Mouse (Mus musculus) sigmoid colon, adult 10 weeks (tissue): ENCODE data around the gene Tob2. TPM values are rescaled to one million over a fixed set of nuclear protein-coding genes. Genes with fewer than 3 reads are reported as not detected.

Experiments used
- polyA plus RNA-seq: library from polyadenylated mRNA; stranded (reverse); fragments of 350-450 nt; fragmentation: Illumina TruSeq; extraction: RNeasy Lipid Tissue Mini Kit (QIAGEN cat#74804); gene quantifications from one replicate; pipeline ENCODE4 v1.2.3, GENCODE M21; 2014; ENCODE audit warnings: low read depth, low replicate concordance

The Tob2 gene
- polyA plus RNA-seq: 8.8 TPM

DNA sequence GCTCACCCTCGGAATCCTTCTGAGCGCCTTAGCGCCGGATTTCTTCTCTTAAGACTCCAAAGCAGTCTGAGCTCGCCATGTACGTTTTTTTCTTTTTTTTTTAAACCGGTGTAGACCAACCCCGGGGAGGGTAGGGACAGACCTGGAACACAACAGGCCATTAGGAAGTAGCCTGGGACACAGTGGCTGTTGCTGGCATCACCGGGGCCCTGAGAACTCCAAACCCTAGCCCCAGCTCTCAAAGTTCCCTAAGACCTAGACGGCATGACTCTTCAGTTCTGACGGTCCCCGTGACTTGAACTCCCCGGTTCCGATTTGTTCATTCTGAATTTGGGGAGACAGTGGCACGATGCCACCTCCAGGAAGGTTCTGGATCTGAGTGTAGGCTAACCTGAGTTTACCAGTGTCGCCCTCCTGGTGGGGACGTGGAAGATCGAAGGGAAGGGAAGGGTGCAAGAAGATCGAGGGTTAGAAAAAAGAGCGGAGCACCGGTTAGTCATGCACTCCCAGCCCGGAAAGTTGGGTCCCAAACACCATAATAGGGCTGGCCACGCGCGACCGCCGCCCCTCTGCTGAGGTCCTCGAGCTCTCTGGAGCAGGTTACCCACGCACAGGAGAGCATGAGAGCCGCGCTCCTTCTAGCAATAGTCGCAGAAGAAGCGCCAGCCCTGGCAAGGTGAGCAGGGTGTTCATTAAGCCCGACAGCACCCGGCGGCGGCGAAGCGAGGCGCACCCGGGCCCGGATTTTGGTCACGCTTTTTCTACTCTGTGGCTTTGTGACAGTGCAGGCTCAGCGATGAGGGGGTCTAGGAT is at the start of gene Tob2:
TSS of gene Tob2 (minus strand) at position 280 of the 813 bp plus-strand sequence.

DNA sequence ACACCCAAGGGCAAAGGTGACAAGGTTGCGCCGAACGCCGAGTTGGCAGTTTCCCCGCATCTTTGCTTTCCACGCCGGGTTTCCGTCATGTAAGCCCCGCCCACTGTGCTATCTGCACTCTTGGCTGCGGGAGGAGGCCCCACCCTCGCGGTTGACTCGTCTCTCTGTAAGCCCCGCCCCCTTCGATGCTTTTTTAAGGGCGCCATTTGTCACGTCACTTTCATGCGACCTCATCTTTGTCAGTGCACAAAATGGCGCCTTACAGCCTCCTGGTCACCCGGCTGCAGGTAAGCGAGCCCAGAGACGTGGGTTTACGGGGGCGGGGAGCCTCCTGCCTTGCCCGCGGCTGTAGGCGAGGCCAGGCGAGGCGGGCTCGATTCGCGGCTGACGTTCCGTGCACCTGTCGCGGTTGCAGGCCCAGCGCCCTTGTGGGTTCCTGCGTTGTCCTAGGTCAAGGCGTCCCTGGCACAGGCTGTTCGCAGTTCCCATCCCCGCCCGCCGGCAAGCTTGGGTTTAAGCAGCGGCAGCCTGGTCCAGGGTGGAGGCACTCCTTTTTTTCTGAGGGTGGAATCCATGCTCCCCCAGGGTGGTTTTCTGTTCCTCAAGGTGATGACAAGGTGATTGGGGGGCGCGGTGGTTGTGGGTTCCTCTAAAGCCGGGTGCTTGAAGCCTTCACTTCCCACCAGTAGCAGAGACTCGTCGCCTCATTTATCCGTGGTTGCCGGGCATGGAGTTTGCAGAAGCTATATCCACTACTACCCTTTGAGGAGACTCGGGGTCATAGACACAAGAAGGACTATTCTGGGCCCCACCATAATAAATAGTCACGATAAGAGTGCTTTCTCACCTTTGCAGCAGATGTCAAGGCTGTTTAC is 13.9 kb upstream of the Tob2 start, which contains the start of gene Aco2:
TSS of gene Aco2 (plus strand) at position 48 of the 875 bp plus-strand sequence.

DNA sequence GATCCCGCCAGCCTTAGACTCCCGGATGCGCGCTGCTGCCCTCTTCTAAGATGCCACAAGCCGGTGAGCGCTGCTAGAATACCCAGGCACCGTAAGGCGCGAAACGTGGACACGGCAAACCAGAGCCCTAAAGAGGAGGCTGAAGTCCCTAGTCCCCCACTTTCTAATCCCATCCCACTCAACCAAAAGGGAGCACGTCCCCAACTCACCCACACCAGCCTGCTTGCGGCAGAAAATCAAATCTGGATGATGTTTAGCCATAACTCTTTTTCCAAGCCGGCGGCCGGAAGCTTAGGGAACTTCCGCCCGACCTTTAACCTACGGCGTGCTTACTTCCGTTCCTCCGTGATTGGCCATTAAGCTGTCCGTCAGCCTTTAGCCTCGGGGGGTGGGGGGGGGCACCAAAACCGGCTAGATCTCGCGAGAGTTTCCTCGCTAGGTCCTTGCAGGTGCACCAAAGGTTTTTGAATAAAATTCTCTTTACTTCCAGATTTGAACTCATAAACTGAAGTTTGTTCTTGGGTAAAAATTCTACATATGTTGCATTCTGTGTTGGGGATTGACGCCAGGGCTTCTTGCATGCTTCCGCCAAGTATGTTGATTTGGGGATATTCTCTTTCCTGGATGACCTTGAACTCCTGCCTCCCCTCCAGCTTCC is 13.1 kb upstream of the Tob2 start, which contains the start of gene Phf5a:
TSS of gene Phf5a (minus strand) at position 308 of the 658 bp plus-strand sequence.

DNA sequence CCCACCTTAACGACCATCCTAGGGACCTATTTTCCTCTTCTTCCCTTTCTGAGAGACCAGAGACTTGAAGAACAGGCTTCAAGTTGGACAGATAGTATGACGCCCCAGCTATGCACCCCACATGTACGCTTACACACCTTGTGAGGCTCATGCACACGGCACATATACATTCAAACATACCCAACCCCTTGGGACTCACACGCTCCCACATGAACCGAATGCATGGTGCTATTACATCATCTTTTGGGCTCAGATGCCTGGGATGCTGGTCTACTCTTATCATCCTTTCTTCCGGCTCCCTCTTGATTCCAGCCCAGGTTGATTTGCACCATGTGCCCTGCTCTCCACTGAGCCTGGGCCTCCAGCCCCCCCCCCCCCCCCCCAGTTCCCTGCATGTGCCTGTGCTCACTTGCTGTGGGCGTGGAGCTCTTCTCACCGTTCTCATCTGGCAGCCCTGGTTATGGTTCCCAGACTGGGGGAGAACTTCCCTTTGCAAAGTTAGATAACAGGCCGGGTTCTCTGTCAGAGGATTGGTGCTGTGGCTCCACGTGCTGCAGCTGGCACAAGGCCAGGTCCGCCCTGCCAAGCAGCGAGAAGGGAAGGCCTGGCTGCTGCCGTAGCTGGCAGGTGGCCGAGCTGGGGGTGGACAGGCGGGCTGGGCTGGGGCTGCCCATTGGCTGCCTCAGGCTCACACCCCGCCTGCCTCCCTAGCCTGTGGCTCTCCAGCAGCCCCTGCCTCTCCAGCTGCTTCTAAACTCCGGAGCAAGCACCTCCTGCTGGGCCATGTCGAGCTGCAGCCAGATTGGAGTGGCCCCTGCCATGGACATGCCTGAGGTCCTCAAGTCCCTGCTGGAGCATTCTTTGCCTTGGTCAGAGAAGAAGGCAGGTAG is 56.4 kb downstream of the Tob2 start, which contains the start of gene Tef:
TSS of gene Tef (plus strand) at position 421 of the 890 bp plus-strand sequence.

Other genes starting within 250 kb of the Tob2 start
- 2.3 TPM for gene L3mbtl2, start 194.9 kb downstream of the Tob2 start, polyA plus RNA-seq
- gene Chadl, start 161.5 kb downstream of the Tob2 start, polyA plus RNA-seq: not detected
- 7.0 TPM for gene Zc3h7b, start 113.7 kb downstream of the Tob2 start, polyA plus RNA-seq
- 5.6 TPM for gene Rangap1, start 113.3 kb downstream of the Tob2 start, polyA plus RNA-seq
- gene Tef, start 56.4 kb downstream of the Tob2 start, polyA plus RNA-seq: 21.2 TPM
- gene Phf5a, start 13.1 kb upstream of the Tob2 start, polyA plus RNA-seq: 18.2 TPM
- 87.4 TPM for gene Aco2, start 13.5 kb upstream of the Tob2 start, polyA plus RNA-seq
- 0.41 TPM for gene Polr3h, start 67.4 kb upstream of the Tob2 start, polyA plus RNA-seq
- gene Csdc2, start 78.0 kb upstream of the Tob2 start, polyA plus RNA-seq: 0.19 TPM
- 2.9 TPM for gene Pmm1, start 102.1 kb upstream of the Tob2 start, polyA plus RNA-seq
- not detected for gene 1700029P11Rik, start 121.7 kb upstream of the Tob2 start, polyA plus RNA-seq
- gene Xrcc6, start 129.0 kb upstream of the Tob2 start, polyA plus RNA-seq: 67.2 TPM
- gene Desi1, start 175.1 kb upstream of the Tob2 start, polyA plus RNA-seq: 10.5 TPM
- 306 TPM for gene Snu13, start 188.8 kb upstream of the Tob2 start, polyA plus RNA-seq
- gene 4930407I10Rik, start 200.4 kb upstream of the Tob2 start, polyA plus RNA-seq: not detected
- not detected for gene Mei1, start 211.2 kb upstream of the Tob2 start, polyA plus RNA-seq